Mouse (Mus musculus): ENCODE measurements around the gene Mageb18.

DNA sequence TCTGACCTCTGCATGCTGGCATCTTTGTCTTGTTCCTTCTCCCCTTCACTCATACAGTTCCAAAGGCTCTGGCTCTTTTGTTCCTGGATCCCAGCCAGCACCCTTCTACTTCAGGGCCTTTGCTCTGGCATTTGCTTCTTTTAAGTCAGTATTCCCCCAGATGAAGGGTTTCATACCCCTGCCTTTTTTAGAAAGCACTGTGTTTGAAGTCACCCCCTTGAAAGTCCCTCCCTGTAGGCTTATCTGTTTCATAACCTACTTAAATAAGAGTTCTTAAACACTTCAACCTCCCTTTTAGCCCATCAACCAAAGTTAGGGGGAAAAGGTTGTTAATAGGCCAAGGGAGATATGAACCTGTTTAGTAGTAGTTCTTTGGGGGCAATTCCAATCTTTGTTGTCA, 212.0 kb downstream of the Mageb18 start:
- TF ChIP-seq POLR2A (IDR thresholded peaks at IDR 0.05; ENCODE audit: borderline replicate concordance, low read depth, low read length) = no peak
- no peak for TF ChIP-seq CTCF (IDR thresholded peaks at IDR 0.05; ENCODE audit: low read depth, low read length)

Data from bone marrow macrophage, adult 2 months (primary cell).